26 mouse cellular contexts compared by ENCODE assay signal in the genomic region with DNA sequence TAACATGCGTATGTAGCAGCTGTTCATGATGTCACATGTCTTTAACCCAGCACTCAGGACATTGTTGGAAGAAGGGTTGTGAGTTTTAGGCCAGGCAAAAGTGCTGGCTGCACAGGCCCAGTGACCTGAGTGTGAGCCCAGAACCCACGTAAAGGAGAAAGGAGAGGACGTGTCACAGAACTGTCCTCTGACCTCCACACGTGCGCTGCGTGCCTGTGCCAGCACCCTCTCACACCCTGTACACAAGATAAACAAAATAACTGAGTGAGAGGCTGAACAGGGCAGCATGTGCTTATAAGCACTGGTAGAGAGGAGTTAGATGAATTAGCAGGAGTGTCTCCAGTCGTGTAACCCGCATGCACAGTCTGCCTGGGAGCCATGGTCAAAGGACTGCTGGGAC. TPM values are rescaled to one million over a fixed set of nuclear protein-coding genes. Genes with fewer than 3 reads are reported as not detected.
DNase-seq lines count a peak whose midpoint lies in the region; ATAC-seq and TF ChIP-seq lines count a peak whose summit lies in the region.
"Had no signal": no experiment of that assay in that cellular context is flagged by ENCODE, and none has a peak within 500 bp of the region (broad histone marks: within the 10 kb centered on the region; RNA-seq: fewer than 3 reads in every experiment).

No protein-coding gene starts in this region.

- H3K4me2 ChIP-seq in intestine, postnatal 0 days (replicated peaks; ENCODE audit: low read depth) = no peak overlapping the region
- H3K4me2 ChIP-seq in intestine, embryonic 15.5 days (replicated peaks) = no peak overlapping the region
- H3K4me2 ChIP-seq in liver, embryonic 16.5 days (ENCODE audit: low read depth, low read length) = no peak overlapping the region
- H3K4me2 ChIP-seq: forebrain, embryonic 13.5 days; heart, embryonic 11.5 days; hindbrain, embryonic 13.5 days had no signal

- DNase-seq in liver = no peak
- DNase-seq in left cerebral cortex, adult 9 months (ENCODE audit: low spot score in 2 of 2) = no peak
- no peak for DNase-seq in ovary, postnatal 10 days (ENCODE audit: low spot score)
- DNase-seq: adrenal gland, adult 2 months; adrenal gland, postnatal 14 days; B cell, adult 2 months; cerebellum, adult 18-20 months; cerebellum, adult 9-10 months; cerebellum, postnatal 14 days; gastrocnemius, postnatal 10 days; gastrocnemius, postnatal 36 days; heart, postnatal 36 days had no signal

- no peaks in the 10 kb centered on the region for H3K4me1 ChIP-seq in intestine, postnatal 0 days (replicated peaks; ENCODE audit: control insufficient read depth, insufficient read depth, low read length)
- H3K4me1 ChIP-seq in intestine, embryonic 15.5 days (replicated peaks) = no peaks in the 10 kb centered on the region
- H3K4me1 ChIP-seq in liver, embryonic 16.5 days (ENCODE audit: control insufficient read depth, low read depth, low read length) = no peaks in the 10 kb centered on the region
- no peaks in the 10 kb centered on the region for H3K4me1 ChIP-seq in brown adipose tissue, adult 24 weeks (ENCODE audit: control insufficient read depth, insufficient read depth, insufficient read length, low read length)
- H3K4me1 ChIP-seq: forebrain, embryonic 10.5 days; forebrain, embryonic 13.5 days; hindbrain, embryonic 10.5 days; hindbrain, embryonic 13.5 days had no signal

- 92% methylated on average over 8 of the region's 8 CpGs for WGBS in intestine, postnatal 0 days
- 95% methylated on average over 8 of the region's 8 CpGs for WGBS in intestine, embryonic 15.5 days
- 80% methylated on average over 8 of the region's 8 CpGs for WGBS in liver, embryonic 16.5 days (ENCODE audit: insufficient replicate concordance)

- no peaks in the 10 kb centered on the region for H3K9me3 ChIP-seq in intestine, postnatal 0 days (ENCODE audit: control insufficient read depth)
- H3K9me3 ChIP-seq in intestine, embryonic 15.5 days = no peaks in the 10 kb centered on the region
- no peaks in the 10 kb centered on the region for H3K9me3 ChIP-seq in liver, embryonic 16.5 days (replicated peaks; ENCODE audit: control insufficient read depth, low read length)
- H3K9me3 ChIP-seq: forebrain, embryonic 10.5 days; forebrain, embryonic 13.5 days; G1E; hindbrain, embryonic 10.5 days; hindbrain, embryonic 13.5 days had no signal

- no peaks in the 10 kb centered on the region for H3K27me3 ChIP-seq in intestine, postnatal 0 days (replicated peaks; ENCODE audit: control insufficient read depth, insufficient read depth, low read length)
- no peaks in the 10 kb centered on the region for H3K27me3 ChIP-seq in intestine, embryonic 15.5 days (replicated peaks)
- no peaks in the 10 kb centered on the region for H3K27me3 ChIP-seq in liver, embryonic 16.5 days (ENCODE audit: control insufficient read depth, insufficient read depth, low read depth, low read length)
- H3K27me3 ChIP-seq: CH12.LX; forebrain, embryonic 13.5 days; hindbrain, embryonic 13.5 days; Patski had no signal

- ATAC-seq in intestine, postnatal 0 days = 0 out of 2 replicates have a peak, but pooled peaks have one; percentile 20
- ATAC-seq in intestine, embryonic 15.5 days = no peak
- peak; percentile 72 for ATAC-seq in liver, embryonic 16.5 days (ENCODE audit: low read depth)
- ATAC-seq: forebrain, embryonic 13.5 days; forebrain, embryonic 16.5 days; hindbrain, embryonic 16.5 days; Patski had no signal

- no peak overlapping the region for H3K4me3 ChIP-seq in intestine, postnatal 0 days (ENCODE audit: low read depth, low read length)
- no peak overlapping the region for H3K4me3 ChIP-seq in intestine, embryonic 15.5 days (replicated peaks)
- no peak overlapping the region for H3K4me3 ChIP-seq in liver, embryonic 16.5 days (ENCODE audit: low read depth, low read length)
- H3K4me3 ChIP-seq in brown adipose tissue, adult 24 weeks (ENCODE audit: insufficient read depth, low read depth, low read length) = no peak overlapping the region
- H3K4me3 ChIP-seq: forebrain, embryonic 10.5 days; forebrain, embryonic 13.5 days; hindbrain, embryonic 10.5 days; hindbrain, embryonic 13.5 days had no signal

- H3K9ac ChIP-seq in intestine, postnatal 0 days (ENCODE audit: low read depth, low read length) = no peak overlapping the region
- H3K9ac ChIP-seq in intestine, embryonic 15.5 days = no peak overlapping the region
- H3K9ac ChIP-seq in liver, embryonic 16.5 days (ENCODE audit: low read depth, low read length) = no peak overlapping the region
- H3K9ac ChIP-seq: forebrain, embryonic 13.5 days; hindbrain, embryonic 13.5 days had no signal

- TF ChIP-seq CTCF in intestine, postnatal 0 days (IDR thresholded peaks at IDR 0.05; ENCODE audit: low read depth) = no peak

- no peak overlapping the region for H3K27ac ChIP-seq in intestine, postnatal 0 days (ENCODE audit: low read depth, low read length)
- no peak overlapping the region for H3K27ac ChIP-seq in intestine, embryonic 15.5 days
- H3K27ac ChIP-seq in liver, embryonic 16.5 days (ENCODE audit: low read length) = no peak overlapping the region
- H3K27ac ChIP-seq in brown adipose tissue, adult 24 weeks (replicated peaks; ENCODE audit: low read depth, low read length) = peak overlapping the region; percentile 0; the same call in 1 of the 2 replicates
- H3K27ac ChIP-seq: forebrain, embryonic 10.5 days; forebrain, embryonic 13.5 days; hindbrain, embryonic 10.5 days; hindbrain, embryonic 13.5 days had no signal

- H3K36me3 ChIP-seq in intestine, postnatal 0 days (ENCODE audit: control insufficient read depth, insufficient read depth) = peaks cover 31% of the 10 kb centered on the region
- peaks cover 28% of the 10 kb centered on the region; the same call in 1 of the 2 replicates for H3K36me3 ChIP-seq in intestine, embryonic 15.5 days
- H3K36me3 ChIP-seq in liver, embryonic 16.5 days (ENCODE audit: control insufficient read depth, insufficient read depth) = no peaks in the 10 kb centered on the region

RNA-seq across cellular contexts. Expression of a gene that starts 11.5 kb away (rescaled TPM):
- polyA plus RNA-seq in intestine, postnatal 0 days (2015; fragmentation: Nextera tagmentation; extraction: Ambion mirVana) = 6.3 and 7.5 TPM in 2 replicates
- 22.0 and 22.3 TPM in 2 replicates for polyA plus RNA-seq in intestine, embryonic 15.5 days (2015; fragmentation: Nextera tagmentation; extraction: Ambion mirVana)
- 6.0 and 6.1 TPM in 2 replicates for polyA plus RNA-seq in liver, embryonic 16.5 days (2015; fragmentation: Nextera tagmentation; extraction: Ambion mirVana)
- polyA plus RNA-seq in brown adipose tissue, adult 24 weeks (2012; ENCODE audit: insufficient read depth, insufficient read length, missing spikeins) = 4.9 and 6.4 TPM in 2 replicates

RNA-seq across cellular contexts. Expression of a gene that starts 16.6 kb away (rescaled TPM):
- 14.9 and 15.7 TPM in 2 replicates for polyA plus RNA-seq in intestine, postnatal 0 days (2015; fragmentation: Nextera tagmentation; extraction: Ambion mirVana)
- polyA plus RNA-seq in intestine, embryonic 15.5 days (2015; fragmentation: Nextera tagmentation; extraction: Ambion mirVana) = 29.7 and 31.4 TPM in 2 replicates
- 31.8 and 36.6 TPM in 2 replicates for polyA plus RNA-seq in liver, embryonic 16.5 days (2015; fragmentation: Nextera tagmentation; extraction: Ambion mirVana)
- polyA plus RNA-seq in brown adipose tissue, adult 24 weeks (2012; ENCODE audit: insufficient read depth, insufficient read length, missing spikeins) = 14.6 and 18.7 TPM in 2 replicates
